Mouse (Mus musculus): ENCODE measurements around the gene Tecr. TPM values are rescaled to one million over a fixed set of nuclear protein-coding genes. Genes with fewer than 3 reads are reported as not detected.

Gene Tecr
- polyA plus RNA-seq (2014; fragmentation: Nextera tagmentation; extraction: Ambion mirVana): 531 and 534 TPM in 2 replicates

DNA sequence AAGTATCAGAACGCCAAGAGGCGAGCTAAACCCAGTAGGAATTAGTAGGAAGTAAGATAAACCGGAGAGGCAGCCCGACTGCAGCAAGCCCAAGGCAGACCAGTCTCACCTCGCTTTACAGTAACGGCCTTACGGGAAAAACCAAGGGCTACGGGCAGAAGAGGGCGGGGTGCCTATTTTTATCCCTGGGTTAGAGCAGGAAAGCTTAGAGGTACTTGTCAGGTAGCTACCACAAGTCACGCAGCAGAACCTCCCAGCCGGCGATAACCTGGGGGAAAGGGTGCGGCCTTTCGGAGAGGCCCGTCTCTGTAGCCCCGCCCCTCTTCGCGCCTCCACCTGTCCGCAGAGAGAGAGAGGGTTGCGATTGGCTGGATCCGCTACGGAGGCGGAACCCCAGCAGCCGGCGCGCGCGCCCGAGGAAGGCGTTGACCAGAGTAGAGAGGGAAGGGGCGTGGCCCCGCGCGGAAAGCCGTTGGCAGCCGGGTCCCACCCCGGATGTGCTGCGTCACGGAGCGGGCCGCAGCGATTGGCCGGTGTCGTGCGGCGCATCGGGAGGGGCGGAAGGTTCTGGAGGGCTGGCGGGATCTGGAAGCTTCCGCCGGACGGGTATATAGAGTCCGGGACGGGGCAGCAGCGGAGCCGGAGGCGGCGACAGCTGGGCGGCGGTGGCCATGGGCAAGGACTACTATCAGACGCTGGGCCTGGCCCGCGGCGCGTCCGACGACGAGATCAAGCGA lies at the start of gene Tecr, which contains the start of gene Dnajb1:
Gene Tecr, minus strand, starts transcription at position 311 of the 737 bp plus-strand sequence.
Gene Dnajb1, plus strand, starts transcription at position 533 of the 737 bp plus-strand sequence.
- peaks cover 20% of the 10 kb centered on the region for H3K36me3 ChIP-seq (ENCODE audit: control insufficient read depth, insufficient read depth, low read length)
- ATAC-seq (replicated peaks; ENCODE audit: insufficient number of reproducible peaks, low FRiP score, low TSS enrichment): peak; percentile 98
- peak within 1 kb of the TSS; percentile 99 for H3K27ac ChIP-seq (ENCODE audit: low read depth, low read length)
- H3K4me3 ChIP-seq (ENCODE audit: low read depth, low read length): peak within 1 kb of the TSS; percentile 89
- peak within 1 kb of the TSS; percentile 92 for H3K4me2 ChIP-seq
- H3K4me1 ChIP-seq (ENCODE audit: control insufficient read depth, insufficient read depth, low read length): peaks cover 18% of the 10 kb centered on the region
- no peaks in the 10 kb centered on the region for H3K27me3 ChIP-seq (ENCODE audit: control insufficient read depth, insufficient read depth, low read length)
- WGBS (ENCODE audit: insufficient replicate concordance): under 1% methylated on average over 68 of the region's 69 CpGs
- no peaks in the 10 kb centered on the region for H3K9me3 ChIP-seq (replicated peaks; ENCODE audit: control insufficient read depth, low read length)
- peak within 1 kb of the TSS; percentile 98 for H3K9ac ChIP-seq (ENCODE audit: low read depth, low read length)

DNA sequence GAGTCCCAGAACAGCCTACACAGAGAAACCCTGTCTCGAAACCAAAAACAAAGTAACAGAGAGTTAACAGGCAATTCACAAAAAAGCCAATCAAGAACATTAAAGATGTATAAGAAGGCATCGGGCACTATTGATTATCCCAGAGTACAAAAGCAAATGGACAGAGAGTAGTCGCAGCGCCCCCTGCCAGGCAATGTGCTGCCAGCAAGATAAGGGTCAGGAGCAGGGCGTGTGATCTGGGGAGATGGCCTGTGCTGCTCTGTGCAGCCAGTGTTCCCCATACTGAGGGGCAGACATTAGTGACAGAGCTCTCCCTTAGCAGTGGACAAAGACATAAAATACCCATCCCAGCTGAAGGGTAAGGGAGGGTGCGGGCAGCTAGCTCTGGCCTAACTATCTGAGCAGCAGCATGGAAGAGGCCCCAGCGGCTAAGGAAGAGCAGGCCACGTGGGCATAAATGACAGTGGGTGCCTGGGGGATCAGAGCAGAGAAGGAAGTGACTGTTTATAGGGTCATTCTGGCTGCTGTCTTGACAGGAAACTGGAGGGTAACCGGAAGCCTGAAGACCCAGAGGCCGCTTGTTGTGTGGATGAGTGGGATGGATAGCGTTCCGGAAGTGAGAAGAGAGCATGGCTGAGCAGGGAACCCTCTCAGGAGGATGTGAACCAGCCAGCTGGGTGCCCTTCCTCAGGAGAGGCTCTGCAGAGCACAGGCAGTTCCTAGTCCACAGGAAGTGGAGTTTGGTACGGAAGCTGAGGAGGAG lies 48.9 kb upstream of the Tecr start:
- peaks cover 5% of the 10 kb centered on the region; the same call in 1 of the 2 replicates for H3K36me3 ChIP-seq (ENCODE audit: control insufficient read depth, insufficient read depth, low read length)
- H3K27me3 ChIP-seq (ENCODE audit: control insufficient read depth, insufficient read depth, low read length): no peaks in the 10 kb centered on the region
- no peak overlapping the region for H3K4me2 ChIP-seq
- H3K9me3 ChIP-seq (replicated peaks; ENCODE audit: control insufficient read depth, low read length): no peaks in the 10 kb centered on the region
- H3K4me1 ChIP-seq (ENCODE audit: control insufficient read depth, insufficient read depth, low read length): peaks cover 29% of the 10 kb centered on the region
- H3K9ac ChIP-seq (ENCODE audit: low read depth, low read length): no peak overlapping the region
- 64% methylated on average over 13 of the region's 13 CpGs for whole genome bisulfite sequencing (ENCODE audit: insufficient replicate concordance)
- ATAC-seq (replicated peaks; ENCODE audit: insufficient number of reproducible peaks, low FRiP score, low TSS enrichment): no peak
- H3K27ac ChIP-seq (ENCODE audit: low read depth, low read length): peak overlapping the region; percentile 73
- no peak overlapping the region for H3K4me3 ChIP-seq (ENCODE audit: low read depth, low read length)

DNA sequence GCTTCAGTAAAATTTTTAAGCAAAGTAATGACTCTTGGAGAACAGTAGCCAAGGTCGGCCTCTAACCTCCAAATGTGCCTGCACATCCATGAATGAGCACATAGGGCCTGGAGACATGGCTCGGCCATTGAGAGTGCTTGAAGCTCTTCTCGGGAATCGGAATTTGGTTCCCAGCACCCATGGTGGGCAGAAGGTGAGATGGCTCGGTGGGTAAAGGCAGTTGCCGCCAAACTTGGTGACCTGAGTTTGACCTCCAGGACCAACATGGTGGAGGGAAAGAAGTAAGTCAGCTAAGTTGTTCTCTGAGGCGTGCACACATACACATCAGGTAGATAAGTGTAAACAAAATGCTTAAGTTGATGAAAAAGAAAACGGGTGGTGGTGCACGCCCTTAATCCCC lies 48.3 kb upstream of the Tecr start:
- H3K27ac ChIP-seq (ENCODE audit: low read depth, low read length): no peak overlapping the region
- H3K36me3 ChIP-seq (ENCODE audit: control insufficient read depth, insufficient read depth, low read length): peaks cover 5% of the 10 kb centered on the region; the same call in 1 of the 2 replicates
- WGBS (ENCODE audit: insufficient replicate concordance): 85% methylated on average over 9 of the region's 9 CpGs
- H3K4me1 ChIP-seq (ENCODE audit: control insufficient read depth, insufficient read depth, low read length): peaks cover 23% of the 10 kb centered on the region
- H3K9me3 ChIP-seq (replicated peaks; ENCODE audit: control insufficient read depth, low read length): no peaks in the 10 kb centered on the region
- H3K9ac ChIP-seq (ENCODE audit: low read depth, low read length): no peak overlapping the region
- H3K4me2 ChIP-seq: no peak overlapping the region
- no peak overlapping the region for H3K4me3 ChIP-seq (ENCODE audit: low read depth, low read length)
- no peak for ATAC-seq (replicated peaks; ENCODE audit: insufficient number of reproducible peaks, low FRiP score, low TSS enrichment)
- H3K27me3 ChIP-seq (ENCODE audit: control insufficient read depth, insufficient read depth, low read length): no peaks in the 10 kb centered on the region

DNA sequence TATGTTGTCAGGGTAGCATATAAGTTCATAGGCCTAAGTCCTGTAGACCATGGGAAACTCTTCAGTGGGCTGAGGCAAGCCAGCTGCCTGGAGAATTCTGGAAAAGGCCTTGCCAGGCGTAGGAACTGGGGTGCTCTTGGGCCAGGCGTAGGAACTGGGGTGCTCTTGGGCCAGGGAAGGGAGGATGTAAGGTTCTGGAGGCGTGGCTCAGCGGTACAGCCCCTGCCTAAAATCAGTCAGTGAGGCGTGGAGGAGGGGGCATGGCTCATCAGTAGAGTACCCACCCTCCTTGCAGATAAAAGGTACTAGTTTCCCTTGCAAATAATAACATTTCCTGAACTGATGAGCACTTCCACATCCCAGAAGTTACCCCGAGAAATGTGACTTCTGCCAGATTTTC lies 47.0 kb upstream of the Tecr start:
- Histone ChIP-seq H3K9ac (ENCODE audit: low read depth, low read length) (no peak overlapping the region), H3K36me3 (ENCODE audit: control insufficient read depth, insufficient read depth, low read length) (peaks cover 5% of the 10 kb centered on the region; the same call in 1 of the 2 replicates), H3K27ac (ENCODE audit: low read depth, low read length) (no peak overlapping the region), H3K9me3 (replicated peaks; ENCODE audit: control insufficient read depth, low read length) (no peaks in the 10 kb centered on the region), H3K4me2 (no peak overlapping the region), H3K4me3 (ENCODE audit: low read depth, low read length) (no peak overlapping the region), H3K27me3 (ENCODE audit: control insufficient read depth, insufficient read depth, low read length) (no peaks in the 10 kb centered on the region), H3K4me1 (ENCODE audit: control insufficient read depth, insufficient read depth, low read length) (peaks cover 12% of the 10 kb centered on the region)
- no peak for ATAC-seq (replicated peaks; ENCODE audit: insufficient number of reproducible peaks, low FRiP score, low TSS enrichment)
- 86% methylated on average over 6 of the region's 6 CpGs for WGBS (ENCODE audit: insufficient replicate concordance)

DNA sequence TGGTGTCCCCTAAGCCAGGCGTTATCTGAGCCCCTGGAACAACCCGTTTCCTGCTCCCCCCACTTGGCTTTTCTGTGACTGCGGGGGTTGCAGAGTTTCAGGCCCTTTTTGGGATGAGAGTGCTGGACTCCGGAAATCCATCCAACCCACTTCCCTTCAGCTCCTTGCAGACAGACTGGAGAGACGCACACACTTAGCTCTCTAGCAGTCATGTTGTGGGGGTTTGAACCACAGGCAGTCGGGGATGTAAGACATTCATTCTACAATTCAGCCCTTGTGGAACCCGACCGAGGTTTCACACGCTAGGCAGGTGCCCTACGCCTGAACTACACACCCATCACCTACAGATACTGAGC lies 45.9 kb upstream of the Tecr start:
- no peaks in the 10 kb centered on the region for H3K27me3 ChIP-seq (ENCODE audit: control insufficient read depth, insufficient read depth, low read length)
- peak overlapping the region; percentile 97 for H3K4me2 ChIP-seq
- H3K27ac ChIP-seq (ENCODE audit: low read depth, low read length): peak overlapping the region; percentile 73; the same call in 1 of the 2 replicates
- H3K9ac ChIP-seq (ENCODE audit: low read depth, low read length): peak overlapping the region; percentile 80
- ATAC-seq (replicated peaks; ENCODE audit: insufficient number of reproducible peaks, low FRiP score, low TSS enrichment): no peak
- H3K4me1 ChIP-seq (ENCODE audit: control insufficient read depth, insufficient read depth, low read length): peaks cover 12% of the 10 kb centered on the region
- 46% methylated on average over 10 of the region's 10 CpGs for WGBS (ENCODE audit: insufficient replicate concordance)
- no peaks in the 10 kb centered on the region for H3K9me3 ChIP-seq (replicated peaks; ENCODE audit: control insufficient read depth, low read length)
- peaks cover 5% of the 10 kb centered on the region; the same call in 1 of the 2 replicates for H3K36me3 ChIP-seq (ENCODE audit: control insufficient read depth, insufficient read depth, low read length)
- H3K4me3 ChIP-seq (ENCODE audit: low read depth, low read length): peak overlapping the region; percentile 84

DNA sequence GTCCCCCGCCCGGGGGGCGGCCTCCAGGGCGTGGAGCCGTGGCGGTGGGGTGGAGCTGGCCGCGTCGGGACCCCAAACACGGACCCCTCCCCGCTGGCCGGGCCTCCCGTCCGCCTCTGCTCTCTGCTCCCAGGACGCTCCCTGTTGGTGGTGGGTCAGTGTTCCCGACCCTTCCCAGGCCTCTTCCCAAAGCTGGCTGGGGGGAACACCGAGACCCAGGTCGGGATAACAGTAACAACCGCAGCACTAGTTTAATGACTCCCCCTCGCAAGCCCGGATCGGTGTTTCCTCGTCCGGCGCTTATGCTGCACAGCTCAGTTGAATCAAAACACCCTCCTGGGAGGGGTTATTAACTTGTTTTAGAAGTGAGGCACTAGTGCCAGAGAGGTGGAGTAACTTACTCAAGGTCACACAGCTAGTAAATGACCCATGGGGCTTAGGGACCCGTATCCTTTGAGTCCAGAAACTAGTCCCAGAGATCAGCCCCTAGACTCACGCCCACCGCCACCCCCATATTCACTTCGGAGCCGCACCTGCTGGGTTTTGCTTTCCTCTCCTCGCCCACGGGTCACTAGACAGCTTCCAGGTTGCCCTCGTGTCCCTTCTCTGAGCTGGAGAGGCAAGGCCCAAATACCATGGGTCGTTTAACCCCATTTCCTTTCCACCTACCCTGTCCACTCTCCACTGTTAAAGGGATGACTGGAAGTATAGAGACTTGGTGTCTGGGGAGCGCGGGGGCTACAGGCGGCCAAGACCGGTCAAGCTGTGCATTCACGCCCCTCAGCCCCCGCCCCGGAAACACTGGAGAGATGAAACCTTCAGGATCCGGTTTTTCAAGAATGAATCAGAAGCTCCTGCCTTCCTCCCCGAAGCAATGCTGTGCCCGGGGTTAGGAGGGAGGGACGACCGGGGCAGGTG lies 45.2 kb upstream of the Tecr start:
- H3K4me3 ChIP-seq (ENCODE audit: low read depth, low read length): peak overlapping the region; percentile 84
- under 1% methylated on average over 46 of the region's 46 CpGs for WGBS (ENCODE audit: insufficient replicate concordance)
- ATAC-seq (replicated peaks; ENCODE audit: insufficient number of reproducible peaks, low FRiP score, low TSS enrichment): no peak

DNA sequence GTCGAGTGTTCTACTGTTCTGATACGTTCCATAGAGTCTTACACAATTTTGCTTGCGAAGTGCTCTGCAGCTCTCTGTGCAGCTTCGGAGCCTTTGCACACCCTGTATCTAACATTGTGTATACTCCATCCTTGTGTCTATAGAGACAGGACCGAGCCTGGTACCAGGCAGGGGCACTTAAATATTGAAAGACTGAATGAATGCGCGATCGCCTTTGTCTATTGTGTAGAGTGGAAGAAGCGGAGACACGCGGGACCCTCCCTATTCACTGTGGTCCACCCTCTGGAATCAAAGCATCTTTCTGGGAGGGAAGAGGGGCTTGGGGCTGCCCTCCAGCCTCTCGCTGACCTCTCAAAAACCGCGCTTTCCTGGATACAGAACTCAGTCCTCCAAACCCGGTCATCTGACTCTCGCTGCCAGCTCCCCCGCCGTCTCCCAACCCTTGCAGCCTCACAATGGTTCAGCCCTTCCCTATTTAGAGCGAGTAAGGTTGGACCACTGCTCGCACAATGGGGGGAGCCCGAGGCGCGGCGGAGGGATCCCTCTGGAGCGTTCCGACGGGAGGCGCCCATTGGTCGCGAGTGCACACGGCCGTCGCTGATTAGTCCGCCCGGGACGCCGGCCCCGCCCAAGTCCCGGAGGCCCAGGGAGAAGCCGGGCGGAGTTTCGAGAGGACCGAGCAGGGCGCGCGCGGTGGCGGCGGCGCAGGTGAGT lies 44.4 kb upstream of the Tecr start, which contains the start of gene Gipc1:
Gene Gipc1, plus strand, starts transcription at position 648 of the 714 bp plus-strand sequence.
- H3K27me3 ChIP-seq (ENCODE audit: control insufficient read depth, insufficient read depth, low read length): no peaks in the 10 kb centered on the region
- H3K9ac ChIP-seq (ENCODE audit: low read depth, low read length): peak within 1 kb of the TSS; percentile 80
- H3K27ac ChIP-seq (ENCODE audit: low read depth, low read length): peak within 1 kb of the TSS; percentile 73
- peak within 1 kb of the TSS; percentile 84 for H3K4me3 ChIP-seq (ENCODE audit: low read depth, low read length)
- no peaks in the 10 kb centered on the region for H3K36me3 ChIP-seq (ENCODE audit: control insufficient read depth, insufficient read depth, low read length)
- peak; percentile 91 for ATAC-seq (replicated peaks; ENCODE audit: insufficient number of reproducible peaks, low FRiP score, low TSS enrichment)
- peak within 1 kb of the TSS; percentile 97 for H3K4me2 ChIP-seq
- H3K9me3 ChIP-seq (replicated peaks; ENCODE audit: control insufficient read depth, low read length): no peaks in the 10 kb centered on the region
- WGBS (ENCODE audit: insufficient replicate concordance): 5% methylated on average over 47 of the region's 50 CpGs
- peaks cover 12% of the 10 kb centered on the region for H3K4me1 ChIP-seq (ENCODE audit: control insufficient read depth, insufficient read depth, low read length)

More for the DNA sequence above, 45.2 kb upstream of the Tecr start:
- H3K4me2 ChIP-seq: peak overlapping the region; percentile 97
- peak overlapping the region; percentile 80 for H3K9ac ChIP-seq (ENCODE audit: low read depth, low read length)
- H3K9me3 ChIP-seq (replicated peaks; ENCODE audit: control insufficient read depth, low read length): no peaks in the 10 kb centered on the region
- H3K27me3 ChIP-seq (ENCODE audit: control insufficient read depth, insufficient read depth, low read length): no peaks in the 10 kb centered on the region
- H3K36me3 ChIP-seq (ENCODE audit: control insufficient read depth, insufficient read depth, low read length): peaks cover 5% of the 10 kb centered on the region; the same call in 1 of the 2 replicates
- peak overlapping the region; percentile 73 for H3K27ac ChIP-seq (ENCODE audit: low read depth, low read length)
- H3K4me1 ChIP-seq (ENCODE audit: control insufficient read depth, insufficient read depth, low read length): peaks cover 12% of the 10 kb centered on the region

All from heart, embryonic 11.5 days (tissue).